Mouse (Mus musculus) stomach, embryonic 15.5 days (tissue): ENCODE results near the gene Hemk1. TPM values are rescaled to one million over a fixed set of nuclear protein-coding genes. Genes with fewer than 3 reads are reported as not detected.
A peak's percentile ranks its signal among the peaks of the same experiment; 100 is the strongest.

Experiments used
- ATAC-seq: fragments of 200-750 bp; cut with Nextera tagmentation; 2 replicates; pipeline ENCODE4 v1.8.0; 2017; ENCODE audit warnings: low read depth, moderate number of reproducible peaks, moderate TSS enrichment; ENCODE audit not compliant: insufficient read depth, low FRiP score
- H3K27ac ChIP-seq: fragments of 300-500 bp; sonication (generic); 2 replicates; pipeline ENCODE4 v1.5.1; 2015; ENCODE audit warnings: mild to moderate bottlenecking, inconsistent platforms
- H3K27me3 ChIP-seq: fragments of 300-500 bp; sonication (generic); replicated peaks from 2 replicates; pipeline ENCODE4 v1.6.1; 2015; ENCODE audit warnings: inconsistent platforms
- H3K36me3 ChIP-seq: fragments of 300-500 bp; sonication (generic); 2 replicates; pipeline ENCODE4 v1.6.1; 2015; ENCODE audit warnings: inconsistent platforms
- H3K4me1 ChIP-seq: fragments of 300-500 bp; sonication (generic); 2 replicates; pipeline ENCODE4 v1.6.1; 2015; ENCODE audit warnings: inconsistent platforms
- H3K4me2 ChIP-seq: fragments of 300-500 bp; sonication (generic); 2 replicates; pipeline ENCODE4 v1.6.1; 2015; ENCODE audit warnings: mild to moderate bottlenecking, inconsistent platforms
- H3K4me3 ChIP-seq: fragments of 300-500 bp; sonication (generic); replicated peaks from 2 replicates; pipeline ENCODE4 v1.5.1; 2015; ENCODE audit warnings: inconsistent platforms
- H3K9ac ChIP-seq: fragments of 300-500 bp; sonication (generic); 2 replicates; pipeline ENCODE4 v1.6.1; 2015; ENCODE audit warnings: inconsistent platforms
- H3K9me3 ChIP-seq: fragments of 300-500 bp; sonication (generic); 2 replicates; pipeline ENCODE4 v1.6.1; 2016; ENCODE audit warnings: inconsistent platforms
- WGBS: fragments of 180-500 bp; shearing (Covaris S2); methylation state at CpG from one replicate; pipeline ENCODE4 v1.1.7; 2015; 5-methylcytosine and 5-hydroxymethylcytosine counted together
- polyA plus RNA-seq: library from polyadenylated mRNA; unstranded; fragments of >200 nt; fragmentation: Nextera tagmentation; extraction: Ambion mirVana; gene quantifications from 2 replicates; pipeline ENCODE4 v1.2.1, GENCODE M21; 2015

Hemk1 gene
- polyA plus RNA-seq, result 10.6 and 11.5 TPM in 2 replicates

GRCm38 (mm10) chr9:107338172-107338883 is at the start of gene Hemk1:
TSS of gene Hemk1 (minus strand) at chr9:107338350.
- Histone ChIP-seq H3K27ac (peak within 1 kb of the TSS; percentile 45), H3K4me2 (peak within 1 kb of the TSS; percentile 90), H3K27me3 (no peaks in the 10 kb centered on the region), H3K4me3 (peak within 1 kb of the TSS; percentile 57), H3K9me3 (no peaks in the 10 kb centered on the region), H3K4me1 (peaks cover 12% of the 10 kb centered on the region), H3K36me3 (no peaks in the 10 kb centered on the region), H3K9ac (peak within 1 kb of the TSS; percentile 60)
- WGBS, result 3% methylated on average over 30 of the region's 30 CpGs
- peak; percentile 82 for ATAC-seq

- no peak overlapping the region for H3K9ac ChIP-seq
- ATAC-seq, result no peak
- H3K27ac ChIP-seq, result no peak overlapping the region
- H3K36me3 ChIP-seq, result no peaks in the 10 kb centered on the region
- H3K4me3 ChIP-seq, result no peak overlapping the region
- no peak overlapping the region for H3K4me2 ChIP-seq
- H3K4me1 ChIP-seq, result peaks cover 3% of the 10 kb centered on the region; the same call in 1 of the 2 replicates
- 88% methylated on average over 3 of the region's 3 CpGs for WGBS
- peaks cover 29% of the 10 kb centered on the region for H3K27me3 ChIP-seq
- no peaks in the 10 kb centered on the region for H3K9me3 ChIP-seq
Measured at GRCm38 (mm10) chr9:107387708-107388107, 49.6 kb upstream of the Hemk1 start.

- no peaks in the 10 kb centered on the region for H3K9me3 ChIP-seq
- no peak overlapping the region for H3K9ac ChIP-seq
- H3K4me3 ChIP-seq, result no peak overlapping the region
- H3K36me3 ChIP-seq, result no peaks in the 10 kb centered on the region
- no peak for ATAC-seq
- no peak overlapping the region for H3K27ac ChIP-seq
- H3K27me3 ChIP-seq, result peaks cover 38% of the 10 kb centered on the region
- WGBS, result 57% methylated on average over 3 of the region's 3 CpGs
- H3K4me1 ChIP-seq, result peaks cover 3% of the 10 kb centered on the region; the same call in 1 of the 2 replicates
- H3K4me2 ChIP-seq, result no peak overlapping the region
Measured at GRCm38 (mm10) chr9:107386722-107387121, 48.6 kb upstream of the Hemk1 start.

GRCm38 (mm10) chr9:107384396-107384795 is 46.2 kb upstream of the Hemk1 start:
- WGBS, result 28% methylated on average over 3 of the region's 3 CpGs
- Histone ChIP-seq H3K9ac (no peak overlapping the region), H3K27me3 (peaks cover 59% of the 10 kb centered on the region), H3K9me3 (no peaks in the 10 kb centered on the region), H3K4me3 (no peak overlapping the region), H3K4me1 (peaks cover 3% of the 10 kb centered on the region; the same call in 1 of the 2 replicates), H3K36me3 (no peaks in the 10 kb centered on the region), H3K4me2 (no peak overlapping the region), H3K27ac (no peak overlapping the region)
- ATAC-seq, result no peak

- Histone ChIP-seq H3K9ac (no peak overlapping the region), H3K9me3 (no peaks in the 10 kb centered on the region), H3K27ac (no peak overlapping the region), H3K4me3 (no peak overlapping the region), H3K4me1 (no peaks in the 10 kb centered on the region), H3K4me2 (no peak overlapping the region), H3K27me3 (peaks cover 84% of the 10 kb centered on the region), H3K36me3 (no peaks in the 10 kb centered on the region)
- 8% methylated on average over 8 of the region's 8 CpGs for WGBS
- ATAC-seq, result no peak
Measured at GRCm38 (mm10) chr9:107381723-107382122, 43.6 kb upstream of the Hemk1 start.

DNA sequence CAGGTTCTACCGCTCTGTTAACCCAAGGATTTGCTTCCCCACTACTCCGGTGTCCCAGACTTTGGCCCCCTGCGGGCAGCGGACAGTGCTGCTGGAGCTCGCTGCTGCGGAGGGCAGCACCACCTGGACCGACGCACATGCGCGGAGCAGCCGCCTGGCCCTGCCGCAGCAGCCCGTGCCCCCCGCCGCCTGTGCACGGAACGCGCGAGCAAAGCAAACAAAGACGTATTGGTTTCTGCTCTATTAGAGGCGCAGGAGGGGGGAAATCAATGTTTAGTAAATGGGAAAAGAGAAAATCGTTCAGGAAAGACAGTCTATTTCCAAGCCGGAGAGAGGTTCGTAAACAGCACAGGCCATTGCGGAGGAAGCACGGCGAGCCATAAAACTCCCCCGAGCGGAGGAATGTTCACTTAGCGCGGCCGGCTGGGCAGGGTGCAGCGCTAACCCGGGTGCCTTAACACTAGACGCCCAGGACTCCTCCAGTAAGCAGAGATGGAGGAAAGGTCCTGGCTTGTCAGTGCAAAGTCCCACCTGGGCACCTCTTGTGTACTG is 39.9 kb upstream of the Hemk1 start:
- ATAC-seq, result no peak
- WGBS, result under 1% methylated on average over 35 of the region's 35 CpGs
- no peaks in the 10 kb centered on the region for H3K36me3 ChIP-seq
- peak overlapping the region; percentile 27 for H3K4me3 ChIP-seq
- H3K9ac ChIP-seq, result no peak overlapping the region
- no peaks in the 10 kb centered on the region for H3K9me3 ChIP-seq
- H3K27ac ChIP-seq, result no peak overlapping the region
- H3K4me2 ChIP-seq, result peak overlapping the region; percentile 51
- no peaks in the 10 kb centered on the region for H3K4me1 ChIP-seq
- peaks cover 83% of the 10 kb centered on the region for H3K27me3 ChIP-seq

- Histone ChIP-seq H3K27ac (no peak overlapping the region), H3K4me3 (no peak overlapping the region), H3K4me1 (no peaks in the 10 kb centered on the region), H3K4me2 (no peak overlapping the region), H3K9me3 (no peaks in the 10 kb centered on the region), H3K27me3 (peaks cover 57% of the 10 kb centered on the region), H3K36me3 (no peaks in the 10 kb centered on the region), H3K9ac (no peak overlapping the region)
- ATAC-seq, result no peak
- WGBS, result 24% methylated on average over 5 of the region's 5 CpGs
Measured at GRCm38 (mm10) chr9:107375451-107375850, 37.3 kb upstream of the Hemk1 start.

DNA sequence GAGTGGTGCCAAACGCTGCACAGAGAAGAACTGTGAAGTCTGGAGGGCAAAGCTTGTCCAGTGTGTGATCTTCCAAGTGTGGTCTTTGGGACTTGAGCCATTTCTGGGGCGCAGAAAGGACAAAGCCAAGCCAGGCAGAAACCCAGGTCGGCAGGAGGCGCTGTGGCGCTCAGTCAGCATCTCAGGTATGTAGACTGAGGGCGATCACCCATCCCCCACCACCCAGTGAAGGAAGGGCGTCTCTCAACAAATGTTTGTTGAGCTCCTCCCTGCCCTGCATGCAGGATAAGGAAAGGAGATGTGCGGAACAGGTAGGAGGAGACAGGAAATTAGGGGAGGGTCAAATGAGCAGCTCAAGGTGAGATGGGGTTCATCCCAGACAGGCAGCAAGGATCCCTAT is 36.5 kb upstream of the Hemk1 start:
- Histone ChIP-seq H3K4me1 (no peaks in the 10 kb centered on the region), H3K27me3 (peaks cover 51% of the 10 kb centered on the region), H3K4me2 (no peak overlapping the region), H3K9me3 (no peaks in the 10 kb centered on the region), H3K27ac (no peak overlapping the region), H3K36me3 (no peaks in the 10 kb centered on the region), H3K9ac (no peak overlapping the region), H3K4me3 (no peak overlapping the region)
- WGBS, result 3% methylated on average over 8 of the region's 8 CpGs
- no peak for ATAC-seq

DNA sequence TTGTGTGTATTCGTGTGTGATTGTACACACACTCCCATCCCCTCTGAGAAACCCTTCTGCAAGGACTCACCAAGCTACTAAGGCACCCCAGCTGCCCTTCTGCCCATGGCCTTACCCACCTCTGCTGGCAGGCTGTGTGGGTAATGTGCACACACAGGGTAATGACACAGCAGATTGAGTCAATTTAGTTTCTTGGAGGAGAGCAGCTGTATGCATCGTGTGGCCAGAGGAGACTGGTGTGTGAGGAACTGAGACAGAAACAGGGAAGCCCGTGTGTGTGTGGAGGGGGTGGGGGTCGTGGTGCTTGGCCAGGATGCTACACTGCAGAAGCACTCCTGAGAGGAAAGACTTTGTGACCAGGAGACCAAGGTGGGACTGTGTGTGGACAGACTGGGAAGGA is 34.3 kb upstream of the Hemk1 start:
- ATAC-seq, result no peak
- no peaks in the 10 kb centered on the region for H3K4me1 ChIP-seq
- 53% methylated on average over 4 of the region's 4 CpGs for WGBS

GRCm38 (mm10) chr9:107370106-107370463 is 31.9 kb upstream of the Hemk1 start:
- no peaks in the 10 kb centered on the region for H3K36me3 ChIP-seq
- no peak overlapping the region for H3K4me2 ChIP-seq
- WGBS, result 14% methylated on average over 4 of the region's 4 CpGs
- no peaks in the 10 kb centered on the region for H3K9me3 ChIP-seq
- no peak for ATAC-seq
- no peak overlapping the region for H3K4me3 ChIP-seq
- no peak overlapping the region for H3K9ac ChIP-seq
- no peaks in the 10 kb centered on the region for H3K4me1 ChIP-seq
- H3K27me3 ChIP-seq, result peaks cover 11% of the 10 kb centered on the region
- no peak overlapping the region for H3K27ac ChIP-seq

More for the DNA sequence above, 34.3 kb upstream of the Hemk1 start:
- Histone ChIP-seq H3K36me3 (no peaks in the 10 kb centered on the region), H3K27me3 (peaks cover 31% of the 10 kb centered on the region), H3K4me3 (no peak overlapping the region), H3K27ac (no peak overlapping the region), H3K9me3 (no peaks in the 10 kb centered on the region), H3K9ac (no peak overlapping the region), H3K4me2 (no peak overlapping the region)

DNA sequence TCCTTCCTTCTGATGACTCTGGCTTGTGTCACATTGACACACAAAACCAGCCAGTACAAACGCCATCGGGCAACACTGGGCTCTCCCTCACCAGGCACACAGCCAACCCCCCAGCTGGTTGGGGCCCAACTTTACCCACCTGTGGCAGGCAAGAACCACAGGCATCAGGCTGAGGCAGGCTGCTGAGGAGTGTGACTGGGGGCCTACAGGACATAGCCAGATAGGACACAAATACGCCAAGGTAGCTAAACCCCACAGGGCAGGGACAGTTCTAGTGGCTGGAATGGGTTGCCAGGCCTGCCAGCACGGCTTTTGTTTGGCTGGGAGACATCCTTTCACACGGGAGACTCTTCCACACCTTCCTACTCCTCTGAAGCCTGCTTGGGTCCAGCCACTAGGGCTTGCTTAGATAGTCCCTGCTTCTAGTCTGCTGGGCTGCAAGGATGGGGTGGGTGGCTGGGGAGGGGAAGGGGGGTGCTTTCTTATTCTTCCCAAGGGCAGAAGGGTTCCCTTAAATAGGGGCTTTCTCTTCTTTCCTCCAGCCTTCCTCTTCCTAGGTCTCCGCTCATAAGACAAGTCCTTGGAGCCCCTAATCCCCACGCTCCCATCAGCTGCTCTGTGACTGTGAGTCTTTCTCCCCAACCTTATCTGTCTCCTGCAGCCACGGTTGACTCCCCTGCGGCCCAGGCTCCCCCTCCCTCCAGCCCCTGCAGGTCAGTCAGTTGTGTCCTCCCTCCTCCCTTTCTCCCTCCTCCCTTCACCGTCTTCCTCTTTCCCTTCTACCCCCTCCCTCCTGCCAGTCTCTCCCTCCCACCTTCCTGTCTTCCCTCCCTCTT is 31.3 kb upstream of the Hemk1 start:
- WGBS, result 35% methylated on average over 10 of the region's 10 CpGs
- peak; percentile 90 for ATAC-seq

DNA sequence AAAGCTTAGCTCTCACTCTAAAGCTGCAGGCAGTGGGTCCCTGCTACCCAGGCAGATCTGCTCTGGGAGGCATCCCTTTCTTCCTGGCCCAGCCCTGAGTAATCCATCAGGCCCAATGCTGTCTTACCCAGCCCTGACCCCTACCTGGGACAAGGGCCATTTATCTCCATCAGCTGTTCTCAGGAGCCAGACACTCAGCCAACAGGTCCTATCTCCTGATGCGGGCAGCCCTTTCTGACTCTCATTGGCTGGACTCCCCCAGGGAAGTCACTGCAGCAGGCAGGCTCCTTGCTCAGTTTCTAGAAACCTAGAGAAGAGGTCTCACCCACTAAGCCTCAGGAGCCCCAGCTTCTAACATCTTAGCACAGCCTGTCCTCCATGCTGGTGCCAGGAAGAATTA is 30.2 kb upstream of the Hemk1 start:
- WGBS, result 37% methylated on average over 1 of the region's 1 CpGs
- no peaks in the 10 kb centered on the region for H3K36me3 ChIP-seq
- H3K4me3 ChIP-seq, result no peak overlapping the region
- no peaks in the 10 kb centered on the region for H3K9me3 ChIP-seq
- H3K9ac ChIP-seq, result no peak overlapping the region
- H3K4me1 ChIP-seq, result no peaks in the 10 kb centered on the region
- H3K4me2 ChIP-seq, result no peak overlapping the region
- H3K27ac ChIP-seq, result no peak overlapping the region
- no peaks in the 10 kb centered on the region; the same call in 1 of the 2 replicates for H3K27me3 ChIP-seq
- ATAC-seq, result no peak

More for the DNA sequence above, 31.3 kb upstream of the Hemk1 start:
- no peak overlapping the region for H3K4me2 ChIP-seq
- no peaks in the 10 kb centered on the region for H3K9me3 ChIP-seq
- H3K9ac ChIP-seq, result no peak overlapping the region
- no peak overlapping the region for H3K27ac ChIP-seq
- no peaks in the 10 kb centered on the region for H3K4me1 ChIP-seq
- no peak overlapping the region for H3K4me3 ChIP-seq
- H3K36me3 ChIP-seq, result no peaks in the 10 kb centered on the region
- peaks cover 6% of the 10 kb centered on the region; the same call in 1 of the 2 replicates for H3K27me3 ChIP-seq
